Mouse (Mus musculus) stomach, adult 2 months (tissue): ENCODE results near the gene Bean1. TPM values are rescaled to one million over a fixed set of nuclear protein-coding genes. Genes with fewer than 3 reads are reported as not detected.

Experiments used
- polyA plus RNA-seq: library from polyadenylated mRNA; depleted of rRNA; stranded (reverse); fragments of >200 nt; gene quantifications from 2 replicates; pipeline ENCODE4 v1.2.3, GENCODE M21; 2012; rRNA removed

Gene Bean1
- 1.6 and 2.7 TPM in 2 replicates for polyA plus RNA-seq

GRCm38 (mm10) chr8:104170118-104171049 lies at the start of gene Bean1:
Gene Bean1 (plus strand): TSS chr8:104170442.

GRCm38 (mm10) chr8:104248276-104248675 lies 78.0 kb downstream of the Bean1 start, which contains the start of gene Tk2:
Gene Tk2 (minus strand): TSS chr8:104248558.

GRCm38 (mm10) chr8:104250439-104251367 lies 80.5 kb downstream of the Bean1 start, which contains the start of gene Cklf:
Gene Cklf (plus strand): TSS chr8:104250861.

Other genes with a start within 250 kb of the Bean1 start
- 8.8 and 13.6 TPM in 2 replicates for gene Cdh5, start 68.8 kb upstream of the Bean1 start, polyA plus RNA-seq
- 6.5 and 7.2 TPM in 2 replicates for gene Tk2, start 78.1 kb downstream of the Bean1 start, polyA plus RNA-seq
- gene Cklf, start 80.4 kb downstream of the Bean1 start, polyA plus RNA-seq: 0.83 and 1.1 TPM in 2 replicates
- gene Cmtm2a, start 122.7 kb downstream of the Bean1 start, polyA plus RNA-seq: not detected in 2 replicates
- not detected in 2 replicates for gene Gm45711, start 139.6 kb downstream of the Bean1 start, polyA plus RNA-seq
- gene Cmtm1, start 139.7 kb downstream of the Bean1 start, polyA plus RNA-seq: not detected in 2 replicates
- gene Gm11020, start 151.1 kb downstream of the Bean1 start, polyA plus RNA-seq: not detected in 2 replicates
- gene Cmtm2b, start 151.8 kb downstream of the Bean1 start, polyA plus RNA-seq: not detected in 2 replicates
- 31.8 and 34.4 TPM in 2 replicates for gene Cmtm3, start 169.0 kb downstream of the Bean1 start, polyA plus RNA-seq
- gene Cmtm4, start 225.4 kb downstream of the Bean1 start, polyA plus RNA-seq: 14.2 and 14.5 TPM in 2 replicates